Mouse (Mus musculus) hematopoietic multipotent progenitor cell, adult 10-12 weeks (in vitro differentiated cells): ENCODE data around the gene Xkrx. TPM values are rescaled to one million over a fixed set of nuclear protein-coding genes. Genes with fewer than 3 reads are reported as not detected.

Experiments
- polyA plus RNA-seq: library from polyadenylated mRNA; stranded (reverse); fragments of >175 nt; gene quantifications from 2 replicates; pipeline ENCODE4 v1.2.3, GENCODE M21; 2012; ENCODE audit warnings: low replicate concordance

Xkrx gene
- polyA plus RNA-seq, result 0.86 and 3.2 TPM in 2 replicates

GRCm38 (mm10) chrX:134162043-134162720 lies at the start of gene Xkrx:
Xkrx (minus strand) TSS chrX:134162076.

GRCm38 (mm10) chrX:134187201-134187600 lies 25.3 kb upstream of the Xkrx start, which contains the start of gene Arl13a:
Arl13a (plus strand) TSS chrX:134187501.

Other genes starting within 250 kb of the Xkrx start
- 0.11 TPM in 1 of 2 replicates, not detected in the other for gene Sytl4, start 180.3 kb downstream of the Xkrx start, polyA plus RNA-seq
- 8.7 and 23.8 TPM in 2 replicates for gene Cstf2, start 102.9 kb downstream of the Xkrx start, polyA plus RNA-seq
- gene Arl13a, start 25.4 kb upstream of the Xkrx start, polyA plus RNA-seq, result not detected in 2 replicates
- 0.09 TPM in 1 of 2 replicates, not detected in the other for gene Nox1, start 59.9 kb upstream of the Xkrx start, polyA plus RNA-seq
- 1.4 and 1.9 TPM in 2 replicates for gene Trmt2b, start 114.9 kb upstream of the Xkrx start, polyA plus RNA-seq
- gene Tmem35a, start 133.1 kb upstream of the Xkrx start, polyA plus RNA-seq, result 0.29 TPM in 1 of 2 replicates, not detected in the other
- 0.03 and 0.36 TPM in 2 replicates for gene Cenpi, start 146.0 kb upstream of the Xkrx start, polyA plus RNA-seq
- 0.09 TPM in 1 of 2 replicates, not detected in the other for gene Drp2, start 242.5 kb upstream of the Xkrx start, polyA plus RNA-seq